Mouse (Mus musculus) liver, postnatal 0 days (tissue): ENCODE results near the gene Zscan20.

ENCODE experiments used
- CTCF ChIP-seq: sonication (generic); IDR thresholded peaks from 2 replicates; pipeline ENCODE4 v1.5.1; 2016; ENCODE audit warnings: antibody characterized with exemption, low read depth
- EP300 ChIP-seq: IDR thresholded peaks from 2 replicates; pipeline ENCODE4 v1.6.1; 2016; ENCODE audit warnings: antibody characterized with exemption, low read depth, mild to moderate bottlenecking

- no peak for TF ChIP-seq EP300
- no peak for TF ChIP-seq CTCF
Observed at GRCm38 (mm10) chr4:128651530-128651929, 41.6 kb upstream of the Zscan20 start.
